Mouse (Mus musculus): ENCODE data around the gene Vmn1r211.
"Not testable (repeated sequence)": the region's sequence is repeated elsewhere in the genome, so short reads cannot be mapped to it uniquely, and the experiment has no call there.

The Vmn1r211 gene

GRCm38 (mm10) chr13:22857461-22857860 is at the start of gene Vmn1r211:
TSS of gene Vmn1r211 (minus strand) at chr13:22857561.
- no peak for DNase-seq

DNA sequence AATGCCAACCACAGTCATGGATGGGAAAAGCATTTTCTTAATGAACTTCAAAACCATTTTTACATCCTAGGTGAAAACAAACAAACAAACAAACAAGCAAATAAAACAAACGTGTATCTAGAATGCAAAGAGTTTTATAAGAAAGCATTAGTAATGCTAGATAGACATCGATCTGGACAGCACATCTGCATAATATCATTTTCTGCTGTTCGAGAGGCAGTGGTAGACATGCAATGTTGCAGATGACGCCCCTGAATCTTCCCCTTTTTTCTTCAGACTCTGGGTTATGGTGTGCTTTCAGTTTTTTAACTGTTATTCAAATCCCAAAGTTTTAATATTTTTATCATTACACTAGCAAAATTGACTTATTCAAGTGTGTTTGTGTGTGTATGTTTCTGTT is 26.7 kb upstream of the Vmn1r211 start, which contains the start of gene Vmn1r212:
TSS of gene Vmn1r212 (minus strand) at position 101 of the 400 bp plus-strand sequence.
- no peak for DNase-seq

DNA sequence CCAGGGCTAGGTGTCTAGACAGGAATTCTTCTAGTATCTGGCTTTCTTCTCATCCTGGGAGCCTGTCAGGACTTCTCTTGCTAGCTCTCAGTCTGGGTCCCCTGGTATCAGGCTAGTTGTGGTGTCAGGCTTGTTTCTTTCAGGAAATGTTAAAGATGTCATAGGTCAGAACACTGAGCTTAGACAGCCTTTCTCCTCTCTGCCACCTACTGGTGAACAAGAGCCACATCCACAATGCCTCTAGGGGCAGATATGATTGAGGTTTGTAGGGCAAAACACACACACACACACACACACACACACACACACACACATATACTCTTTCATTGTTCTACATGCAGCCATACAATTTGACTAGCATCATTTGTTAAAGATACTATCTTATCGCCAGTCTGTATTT is 21.9 kb upstream of the Vmn1r211 start:
- DNase-seq: no peak

DNA sequence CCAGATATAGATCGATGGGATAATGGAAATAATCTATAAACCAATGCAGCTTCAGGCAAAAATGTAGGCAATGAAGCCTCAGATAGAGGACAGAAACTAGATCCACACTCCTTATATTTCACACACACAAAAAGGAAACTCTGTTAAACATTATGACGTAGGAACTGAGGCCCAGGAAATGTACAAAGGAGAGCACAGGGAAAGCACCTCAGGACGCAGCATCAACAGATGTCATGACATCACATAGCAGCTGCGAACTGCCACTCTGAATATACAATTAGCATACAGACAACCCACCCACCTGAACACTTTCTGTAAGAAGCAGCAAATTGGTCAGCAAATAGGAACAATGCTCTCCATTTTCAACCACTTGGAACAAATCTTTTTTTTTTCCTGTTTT is 2.6 kb downstream of the Vmn1r211 start:
- no peak for DNase-seq

DNA sequence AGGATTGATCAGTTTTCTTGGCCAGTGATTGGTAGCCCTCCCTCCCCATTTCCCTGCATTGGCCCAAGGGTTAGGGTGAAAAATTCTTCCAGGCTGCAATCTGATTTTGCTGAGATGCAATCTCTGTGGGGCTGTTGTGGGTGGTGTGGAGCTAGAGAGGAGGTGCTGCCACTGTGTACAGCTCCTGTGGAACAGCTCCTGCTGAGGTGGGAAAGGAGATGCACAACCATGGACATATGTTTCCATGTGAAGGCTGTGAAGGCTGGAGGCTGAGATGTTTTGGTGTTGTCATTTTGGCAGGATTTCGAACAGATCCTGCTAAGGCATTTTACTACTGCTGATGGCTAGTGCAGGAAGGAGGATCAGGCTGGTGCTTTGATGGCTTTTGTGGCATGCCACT is 10.6 kb downstream of the Vmn1r211 start:
- DNase-seq: no peak

DNA sequence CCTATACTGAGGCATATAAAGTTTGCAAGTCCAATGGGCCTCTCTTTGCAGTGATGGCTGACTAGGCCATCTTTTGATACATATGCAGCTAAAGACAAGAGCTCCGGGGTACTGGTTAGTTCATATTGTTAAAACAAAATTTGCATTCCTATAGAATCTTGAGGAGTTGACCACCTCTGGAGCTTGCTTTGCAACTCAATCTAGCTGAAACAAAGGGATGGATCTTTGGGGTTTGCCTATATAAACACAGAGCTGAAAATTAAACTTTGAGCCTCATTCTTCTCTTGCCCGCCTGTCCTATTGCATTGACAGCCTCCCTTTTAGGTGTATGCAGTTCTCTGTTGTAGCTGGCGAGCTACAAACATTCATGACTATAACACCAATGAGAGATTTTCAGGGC is 13.1 kb downstream of the Vmn1r211 start:
- not testable (repeated sequence) for DNase-seq

GRCm38 (mm10) chr13:22831248-22831647 is 26.1 kb downstream of the Vmn1r211 start, which contains the start of gene Vmn1r210:
TSS of gene Vmn1r210 (minus strand) at chr13:22831348.
- DNase-seq: no peak

DNA sequence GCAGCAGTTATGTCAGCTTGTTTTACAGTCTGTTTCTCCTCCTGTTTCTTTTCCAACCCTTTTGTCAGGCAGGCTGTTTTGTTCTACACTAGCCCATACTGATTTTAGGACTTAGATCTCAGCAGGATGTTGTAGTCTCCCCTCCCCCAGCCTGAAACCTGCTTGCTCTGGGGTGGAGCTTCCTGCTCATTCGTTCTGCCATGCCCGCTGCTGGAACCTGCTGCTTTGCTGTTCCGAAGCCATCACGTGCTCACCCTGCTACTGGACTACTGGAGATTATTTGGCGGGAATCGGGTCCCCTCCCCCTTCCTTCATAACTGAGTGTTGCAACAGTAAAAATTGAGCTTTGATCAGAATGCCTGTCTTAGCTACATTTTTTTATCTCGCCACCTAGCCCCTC is 28.0 kb downstream of the Vmn1r211 start:
- not testable (repeated sequence) for DNase-seq

- DNase-seq: not testable (repeated sequence)
These were observed 35.8 kb downstream of the Vmn1r211 start for GRCm38 (mm10) chr13:22821601-22822000.

GRCm38 (mm10) chr13:22809582-22809981 is 47.8 kb downstream of the Vmn1r211 start, which contains the start of gene Vmn1r209:
TSS of gene Vmn1r209 (minus strand) at chr13:22809682.
- DNase-seq: not testable (repeated sequence)

All from cerebellum, adult 8-10 months (tissue).